Mouse (Mus musculus) limb, embryonic 12.5 days (tissue): ENCODE data around the gene Asb17. TPM values are rescaled to one million over a fixed set of nuclear protein-coding genes. Genes with fewer than 3 reads are reported as not detected.

Experiments
- ATAC-seq: fragments of 200-750 bp; cut with Nextera tagmentation; 2 replicates; pipeline ENCODE4 v1.8.0; 2017; ENCODE audit warnings: low read depth, moderate TSS enrichment; ENCODE audit not compliant: insufficient number of reproducible peaks, insufficient read depth, low FRiP score, low TSS enrichment
- H3K27ac ChIP-seq: fragments of 300-500 bp; sonication (generic); 2 replicates; pipeline ENCODE4 v1.5.1; 2016; ENCODE audit warnings: mild to moderate bottlenecking, moderate library complexity
- H3K27me3 ChIP-seq: fragments of 300-500 bp; sonication (generic); 2 replicates; pipeline ENCODE4 v1.6.1; 2016; ENCODE audit warnings: mild to moderate bottlenecking, moderate library complexity
- H3K36me3 ChIP-seq: fragments of 300-500 bp; sonication (generic); 2 replicates; pipeline ENCODE4 v1.6.1; 2016; ENCODE audit warnings: mild to moderate bottlenecking, moderate library complexity
- H3K4me1 ChIP-seq: fragments of 300-500 bp; sonication (generic); replicated peaks from 2 replicates; pipeline ENCODE4 v1.6.1; 2016
- H3K4me2 ChIP-seq: fragments of 300-500 bp; sonication (generic); 2 replicates; pipeline ENCODE4 v1.6.1; 2016; ENCODE audit warnings: mild to moderate bottlenecking, moderate library complexity
- H3K4me3 ChIP-seq: fragments of 300-500 bp; sonication (generic); replicated peaks from 2 replicates; pipeline ENCODE4 v1.5.1; 2016; ENCODE audit warnings: mild to moderate bottlenecking
- H3K9ac ChIP-seq: fragments of 300-500 bp; sonication (generic); replicated peaks from 2 replicates; pipeline ENCODE4 v1.6.1; 2016; ENCODE audit warnings: mild to moderate bottlenecking, moderate library complexity
- H3K9me3 ChIP-seq: fragments of 300-500 bp; sonication (generic); 2 replicates; pipeline ENCODE4 v1.6.1; 2016; ENCODE audit warnings: mild to moderate bottlenecking, moderate library complexity
- WGBS: fragments of 180-500 bp; shearing (Covaris S2); methylation state at CpG from one replicate; pipeline ENCODE4 v1.1.7; 2016; 5-methylcytosine and 5-hydroxymethylcytosine counted together
- polyA plus RNA-seq: library from polyadenylated mRNA; unstranded; fragments of >200 nt; fragmentation: Nextera tagmentation; extraction: Ambion mirVana; gene quantifications from 2 replicates; pipeline ENCODE4 v1.2.1, GENCODE M21; 2016

Gene Asb17
- polyA plus RNA-seq, 1 experiment from 2014 or later = 0.08 TPM

GRCm38 (mm10) chr3:153834071-153834470 is 9.9 kb upstream of the Asb17 start:
- Histone ChIP-seq H3K9ac (no peak overlapping the region), H3K9me3 (no peaks in the 10 kb centered on the region), H3K27me3 (no peaks in the 10 kb centered on the region), H3K36me3 (no peaks in the 10 kb centered on the region), H3K27ac (no peak overlapping the region), H3K4me2 (no peak overlapping the region), H3K4me3 (no peak overlapping the region), H3K4me1 (peaks cover 5% of the 10 kb centered on the region; the same call in 1 of the 2 replicates)
- ATAC-seq = no peak
- WGBS = 88% methylated on average over 4 of the region's 4 CpGs

GRCm38 (mm10) chr3:153835455-153836086 is 8.4 kb upstream of the Asb17 start:
- peaks cover 5% of the 10 kb centered on the region; the same call in 1 of the 2 replicates for H3K4me1 ChIP-seq
- no peak overlapping the region for H3K27ac ChIP-seq
- no peak overlapping the region for H3K4me3 ChIP-seq
- whole genome bisulfite sequencing = 64% methylated on average over 7 of the region's 7 CpGs
- no peak for ATAC-seq
- H3K4me2 ChIP-seq = no peak overlapping the region
- no peaks in the 10 kb centered on the region for H3K9me3 ChIP-seq
- no peaks in the 10 kb centered on the region for H3K27me3 ChIP-seq
- H3K36me3 ChIP-seq = no peaks in the 10 kb centered on the region
- no peak overlapping the region for H3K9ac ChIP-seq

- Histone ChIP-seq H3K9ac (no peak overlapping the region), H3K36me3 (no peaks in the 10 kb centered on the region), H3K4me1 (peaks cover 5% of the 10 kb centered on the region; the same call in 1 of the 2 replicates), H3K4me2 (no peak overlapping the region), H3K9me3 (no peaks in the 10 kb centered on the region), H3K27me3 (no peaks in the 10 kb centered on the region), H3K27ac (no peak overlapping the region), H3K4me3 (no peak overlapping the region)
- no peak for ATAC-seq
- 87% methylated on average over 3 of the region's 3 CpGs for WGBS
These were observed 7.7 kb upstream of the Asb17 start for GRCm38 (mm10) chr3:153836316-153836715.

GRCm38 (mm10) chr3:153837593-153837992 is 6.4 kb upstream of the Asb17 start:
- Histone ChIP-seq H3K27ac (no peak overlapping the region), H3K4me3 (no peak overlapping the region), H3K36me3 (no peaks in the 10 kb centered on the region), H3K9me3 (no peaks in the 10 kb centered on the region), H3K27me3 (no peaks in the 10 kb centered on the region), H3K9ac (no peak overlapping the region), H3K4me1 (peaks cover 5% of the 10 kb centered on the region; the same call in 1 of the 2 replicates), H3K4me2 (no peak overlapping the region)
- ATAC-seq = no peak
- WGBS = 38% methylated on average over 4 of the region's 4 CpGs

- ATAC-seq = no peak
- 94% methylated on average over 9 of the region's 9 CpGs for WGBS
- Histone ChIP-seq H3K9ac (no peak overlapping the region), H3K4me3 (no peak overlapping the region), H3K4me2 (no peak overlapping the region), H3K27ac (no peak overlapping the region), H3K9me3 (no peaks in the 10 kb centered on the region), H3K36me3 (no peaks in the 10 kb centered on the region), H3K4me1 (0 out of 2 replicates have a peak, but pooled peaks cover 4% of the 10 kb centered on the region), H3K27me3 (0 out of 2 replicates have a peak, but pooled peaks cover 5% of the 10 kb centered on the region)
These were observed 748 bp downstream of the Asb17 start for GRCm38 (mm10) chr3:153844757-153845156.

- H3K27ac ChIP-seq = no peak overlapping the region
- ATAC-seq = no peak
- no peak overlapping the region for H3K4me3 ChIP-seq
- no peaks in the 10 kb centered on the region for H3K9me3 ChIP-seq
- WGBS = 88% methylated on average over 2 of the region's 2 CpGs
- 0 out of 2 replicates have a peak, but pooled peaks cover 5% of the 10 kb centered on the region for H3K4me1 ChIP-seq
- H3K27me3 ChIP-seq = 0 out of 2 replicates have a peak, but pooled peaks cover 5% of the 10 kb centered on the region
- H3K9ac ChIP-seq = no peak overlapping the region
- H3K4me2 ChIP-seq = no peak overlapping the region
- H3K36me3 ChIP-seq = no peaks in the 10 kb centered on the region
These were observed 1.5 kb downstream of the Asb17 start for GRCm38 (mm10) chr3:153845500-153845899.

GRCm38 (mm10) chr3:153846109-153846508 is 2.1 kb downstream of the Asb17 start:
- Histone ChIP-seq H3K27me3 (0 out of 2 replicates have a peak, but pooled peaks cover 5% of the 10 kb centered on the region), H3K4me2 (no peak overlapping the region), H3K9me3 (no peaks in the 10 kb centered on the region), H3K4me1 (0 out of 2 replicates have a peak, but pooled peaks cover 5% of the 10 kb centered on the region), H3K27ac (no peak overlapping the region), H3K4me3 (no peak overlapping the region), H3K9ac (no peak overlapping the region), H3K36me3 (no peaks in the 10 kb centered on the region)
- WGBS = 95% methylated on average over 4 of the region's 4 CpGs
- ATAC-seq = no peak

- Histone ChIP-seq H3K4me2 (no peak overlapping the region), H3K4me1 (0 out of 2 replicates have a peak, but pooled peaks cover 5% of the 10 kb centered on the region), H3K9ac (no peak overlapping the region), H3K36me3 (no peaks in the 10 kb centered on the region), H3K27me3 (0 out of 2 replicates have a peak, but pooled peaks cover 5% of the 10 kb centered on the region), H3K27ac (no peak overlapping the region), H3K9me3 (no peaks in the 10 kb centered on the region), H3K4me3 (no peak overlapping the region)
- no peak for ATAC-seq
- WGBS = 80% methylated on average over 7 of the region's 7 CpGs
These were observed 3.3 kb downstream of the Asb17 start for GRCm38 (mm10) chr3:153847207-153847733.

GRCm38 (mm10) chr3:153849368-153850015 is 5.5 kb downstream of the Asb17 start:
- ATAC-seq = no peak
- Histone ChIP-seq H3K4me3 (no peak overlapping the region), H3K4me2 (peak overlapping the region; percentile 34), H3K27me3 (0 out of 2 replicates have a peak, but pooled peaks cover 5% of the 10 kb centered on the region), H3K9me3 (no peaks in the 10 kb centered on the region), H3K36me3 (no peaks in the 10 kb centered on the region), H3K9ac (no peak overlapping the region), H3K27ac (no peak overlapping the region), H3K4me1 (peaks cover 5% of the 10 kb centered on the region; the same call in 1 of the 2 replicates)
- WGBS = 3% methylated on average over 5 of the region's 5 CpGs

GRCm38 (mm10) chr3:153850759-153851158 is 6.8 kb downstream of the Asb17 start:
- Histone ChIP-seq H3K9ac (no peak overlapping the region), H3K36me3 (no peaks in the 10 kb centered on the region), H3K9me3 (no peaks in the 10 kb centered on the region), H3K4me2 (no peak overlapping the region), H3K4me1 (peaks cover 5% of the 10 kb centered on the region; the same call in 1 of the 2 replicates), H3K4me3 (no peak overlapping the region), H3K27me3 (0 out of 2 replicates have a peak, but pooled peaks cover 5% of the 10 kb centered on the region), H3K27ac (no peak overlapping the region)
- 89% methylated on average over 7 of the region's 7 CpGs for WGBS
- no peak for ATAC-seq

GRCm38 (mm10) chr3:153852266-153852665 is 8.3 kb downstream of the Asb17 start:
- WGBS = 76% methylated on average over 8 of the region's 8 CpGs
- Histone ChIP-seq H3K4me1 (peaks cover 5% of the 10 kb centered on the region; the same call in 1 of the 2 replicates), H3K4me2 (no peak overlapping the region), H3K27me3 (0 out of 2 replicates have a peak, but pooled peaks cover 5% of the 10 kb centered on the region), H3K27ac (no peak overlapping the region), H3K36me3 (no peaks in the 10 kb centered on the region), H3K4me3 (no peak overlapping the region), H3K9me3 (no peaks in the 10 kb centered on the region), H3K9ac (no peak overlapping the region)
- peak; percentile 26; the same call in 1 of the 2 replicates for ATAC-seq
